Mouse (Mus musculus): ENCODE measurements around the gene Sct. TPM values are rescaled to one million over a fixed set of nuclear protein-coding genes. Genes with fewer than 3 reads are reported as not detected.
"Not testable (repeated sequence)": the region's sequence is repeated elsewhere in the genome, so short reads cannot be mapped to it uniquely, and the experiment has no call there.

Gene Sct
- total and polyA plus RNA-seq, 2 experiments from 2014 or later = 1.0 TPM; not detected in 1

- no peak overlapping the region for H3K9ac ChIP-seq (replicated peaks; ENCODE audit: low read depth, low read length)
- peak overlapping the region; percentile 67 for H3K4me3 ChIP-seq (ENCODE audit: low read depth, low read length)
- no peaks in the 10 kb centered on the region for H3K9me3 ChIP-seq (replicated peaks; ENCODE audit: control insufficient read depth, low read length)
- ATAC-seq (ENCODE audit: insufficient read depth, low read depth) = peak; percentile 65
- peak; percentile 67 for TF ChIP-seq CTCF (IDR thresholded peaks at IDR 0.05; ENCODE audit: low read depth)
- TF ChIP-seq EP300 (IDR thresholded peaks at IDR 0.05; ENCODE audit: low read depth) = no peak
- 30% methylated on average over 12 of the region's 12 CpGs for WGBS
- H3K36me3 ChIP-seq (replicated peaks; ENCODE audit: control insufficient read depth, insufficient read depth, low read length) = peaks cover 42% of the 10 kb centered on the region
- H3K4me1 ChIP-seq (ENCODE audit: control insufficient read depth, insufficient read depth) = peaks cover 9% of the 10 kb centered on the region
- no peaks in the 10 kb centered on the region for H3K27me3 ChIP-seq (ENCODE audit: control insufficient read depth, insufficient read depth, low read length)
- H3K27ac ChIP-seq (ENCODE audit: low read depth) = no peak overlapping the region
- peak; percentile 41 for DNase-seq (ENCODE audit: low spot score)
- H3K4me2 ChIP-seq (ENCODE audit: low read depth, low read length) = peak overlapping the region; percentile 63
Measured at GRCm38 (mm10) chr7:141264761-141265410, 14.0 kb downstream of the Sct start.

GRCm38 (mm10) chr7:141264041-141264700 is 14.8 kb downstream of the Sct start:
- Histone ChIP-seq H3K27ac (ENCODE audit: low read depth) (no peak overlapping the region), H3K9me3 (replicated peaks; ENCODE audit: control insufficient read depth, low read length) (no peaks in the 10 kb centered on the region), H3K36me3 (replicated peaks; ENCODE audit: control insufficient read depth, insufficient read depth, low read length) (peaks cover 50% of the 10 kb centered on the region), H3K4me1 (ENCODE audit: control insufficient read depth, insufficient read depth) (peaks cover 9% of the 10 kb centered on the region), H3K9ac (replicated peaks; ENCODE audit: low read depth, low read length) (no peak overlapping the region), H3K27me3 (ENCODE audit: control insufficient read depth, insufficient read depth, low read length) (no peaks in the 10 kb centered on the region), H3K4me2 (ENCODE audit: low read depth, low read length) (no peak overlapping the region), H3K4me3 (ENCODE audit: low read depth, low read length) (no peak overlapping the region)
- ATAC-seq (ENCODE audit: insufficient read depth, low read depth) = no peak
- no peak for DNase-seq (ENCODE audit: low spot score)
- WGBS = 77% methylated on average over 11 of the region's 11 CpGs
- TF ChIP-seq EP300 (IDR thresholded peaks at IDR 0.05; ENCODE audit: low read depth) (no peak), CTCF (IDR thresholded peaks at IDR 0.05; ENCODE audit: low read depth) (no peak)

DNA sequence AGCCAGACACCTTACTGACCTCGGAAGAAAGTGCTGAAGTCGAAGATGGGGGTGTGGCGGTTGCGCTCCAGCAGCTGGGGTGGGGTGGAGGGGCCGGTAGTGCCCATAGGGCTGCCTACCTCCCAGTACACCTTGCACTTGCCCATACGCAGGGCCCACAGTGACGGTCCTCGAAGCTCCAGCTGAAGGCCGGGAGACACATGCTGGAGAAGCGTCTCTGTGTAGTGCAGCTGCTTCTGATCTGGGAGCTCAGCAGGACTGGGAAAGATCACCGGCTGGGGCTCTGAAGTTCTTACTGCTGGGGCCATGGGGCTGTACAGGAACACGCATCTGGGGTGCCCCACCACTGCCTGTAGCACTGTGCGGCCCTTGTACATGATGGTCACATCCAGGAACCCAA is 15.3 kb downstream of the Sct start:
- WGBS = 89% methylated on average over 13 of the region's 13 CpGs
- Histone ChIP-seq H3K9ac (replicated peaks; ENCODE audit: low read depth, low read length) (no peak overlapping the region), H3K4me3 (ENCODE audit: low read depth, low read length) (no peak overlapping the region), H3K4me1 (ENCODE audit: control insufficient read depth, insufficient read depth) (peaks cover 9% of the 10 kb centered on the region), H3K36me3 (replicated peaks; ENCODE audit: control insufficient read depth, insufficient read depth, low read length) (peaks cover 55% of the 10 kb centered on the region), H3K4me2 (ENCODE audit: low read depth, low read length) (no peak overlapping the region), H3K27me3 (ENCODE audit: control insufficient read depth, insufficient read depth, low read length) (no peaks in the 10 kb centered on the region), H3K27ac (ENCODE audit: low read depth) (no peak overlapping the region), H3K9me3 (replicated peaks; ENCODE audit: control insufficient read depth, low read length) (no peaks in the 10 kb centered on the region)
- no peak for ATAC-seq (ENCODE audit: insufficient read depth, low read depth)
- no peak for DNase-seq (ENCODE audit: low spot score)
- no peak for TF ChIP-seq CTCF (IDR thresholded peaks at IDR 0.05; ENCODE audit: low read depth)
- no peak for TF ChIP-seq EP300 (IDR thresholded peaks at IDR 0.05; ENCODE audit: low read depth)

- H3K9ac ChIP-seq (replicated peaks; ENCODE audit: low read depth, low read length) = no peak overlapping the region
- H3K4me1 ChIP-seq (ENCODE audit: control insufficient read depth, insufficient read depth) = peaks cover 6% of the 10 kb centered on the region
- ATAC-seq (ENCODE audit: insufficient read depth, low read depth) (no peak), DNase-seq (ENCODE audit: low spot score) (no peak)
- no peak overlapping the region for H3K4me2 ChIP-seq (ENCODE audit: low read depth, low read length)
- no peak overlapping the region for H3K4me3 ChIP-seq (ENCODE audit: low read depth, low read length)
- H3K36me3 ChIP-seq (replicated peaks; ENCODE audit: control insufficient read depth, insufficient read depth, low read length) = peaks cover 76% of the 10 kb centered on the region
- no peaks in the 10 kb centered on the region for H3K9me3 ChIP-seq (replicated peaks; ENCODE audit: control insufficient read depth, low read length)
- TF ChIP-seq CTCF (IDR thresholded peaks at IDR 0.05; ENCODE audit: low read depth) (no peak), EP300 (IDR thresholded peaks at IDR 0.05; ENCODE audit: low read depth) (no peak)
- H3K27me3 ChIP-seq (ENCODE audit: control insufficient read depth, insufficient read depth, low read length) = no peaks in the 10 kb centered on the region
- H3K27ac ChIP-seq (ENCODE audit: low read depth) = no peak overlapping the region
- WGBS = 83% methylated on average over 3 of the region's 3 CpGs
Measured at GRCm38 (mm10) chr7:141261480-141261879, 17.5 kb downstream of the Sct start.

DNA sequence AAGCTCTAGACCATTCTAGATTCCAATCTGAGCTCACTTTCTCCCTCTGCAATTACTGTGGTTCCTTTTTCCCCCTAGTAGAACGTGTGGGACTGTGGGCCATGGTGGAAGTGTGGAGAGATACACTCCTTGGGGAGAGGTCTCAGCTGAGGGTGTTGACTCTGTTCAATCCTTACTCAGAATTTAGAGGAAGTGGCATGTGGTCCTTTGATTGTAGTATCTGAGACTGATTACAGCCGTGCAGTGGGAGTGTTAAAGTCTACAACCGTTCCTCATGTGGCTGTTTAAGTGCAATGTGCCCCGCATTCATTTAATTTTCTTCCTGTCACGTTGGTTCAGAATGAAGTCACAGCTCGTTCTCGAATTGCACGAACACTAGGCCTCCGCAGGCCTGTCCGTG is 22.8 kb downstream of the Sct start:
- H3K9me3 ChIP-seq (replicated peaks; ENCODE audit: control insufficient read depth, low read length) = no peaks in the 10 kb centered on the region
- WGBS = 85% methylated on average over 10 of the region's 10 CpGs
- DNase-seq (ENCODE audit: low spot score) (no peak), ATAC-seq (ENCODE audit: insufficient read depth, low read depth) (no peak)
- no peaks in the 10 kb centered on the region for H3K4me1 ChIP-seq (ENCODE audit: control insufficient read depth, insufficient read depth)
- peaks cover 89% of the 10 kb centered on the region for H3K36me3 ChIP-seq (replicated peaks; ENCODE audit: control insufficient read depth, insufficient read depth, low read length)
- H3K4me2 ChIP-seq (ENCODE audit: low read depth, low read length) = no peak overlapping the region
- H3K4me3 ChIP-seq (ENCODE audit: low read depth, low read length) = no peak overlapping the region
- H3K27ac ChIP-seq (ENCODE audit: low read depth) = no peak overlapping the region
- TF ChIP-seq CTCF (IDR thresholded peaks at IDR 0.05; ENCODE audit: low read depth) = no peak
- no peaks in the 10 kb centered on the region for H3K27me3 ChIP-seq (ENCODE audit: control insufficient read depth, insufficient read depth, low read length)
- no peak overlapping the region for H3K9ac ChIP-seq (replicated peaks; ENCODE audit: low read depth, low read length)

- H3K9me3 ChIP-seq (replicated peaks; ENCODE audit: control insufficient read depth, low read length); H3K27me3 ChIP-seq (ENCODE audit: control insufficient read depth, insufficient read depth, low read length); H3K9ac ChIP-seq (replicated peaks; ENCODE audit: low read depth, low read length); DNase-seq (ENCODE audit: low spot score); H3K4me2 ChIP-seq (ENCODE audit: low read depth, low read length); ATAC-seq (ENCODE audit: insufficient read depth, low read depth); H3K27ac ChIP-seq (ENCODE audit: low read depth); H3K4me3 ChIP-seq (ENCODE audit: low read depth, low read length); H3K4me1 ChIP-seq (ENCODE audit: control insufficient read depth, insufficient read depth): not testable (repeated sequence)
- WGBS = 83% methylated on average over 4 of the region's 4 CpGs
- peaks cover 86% of the 10 kb centered on the region for H3K36me3 ChIP-seq (replicated peaks; ENCODE audit: control insufficient read depth, insufficient read depth, low read length)
Measured at GRCm38 (mm10) chr7:141250486-141250885, 28.4 kb downstream of the Sct start.
